Mouse (Mus musculus) brain, embryonic 14.5 days (tissue): ENCODE measurements around the gene Mfsd4b2.

Experiments
- CTCF ChIP-seq: fragments of 200-500 bp; IDR thresholded peaks from 2 replicates; pipeline ENCODE4 v1.5.1; 2012; ENCODE audit warnings: inconsistent platforms, mild to moderate bottlenecking, moderate library complexity, borderline replicate concordance; ENCODE audit not compliant: insufficient read depth, insufficient read length; ENCODE audit errors: extremely low read depth
- POLR2A ChIP-seq: fragments of 200-500 bp; IDR thresholded peaks from 2 replicates; pipeline ENCODE4 v1.6.1; 2012; ENCODE audit warnings: mild to moderate bottlenecking, inconsistent platforms, borderline replicate concordance; ENCODE audit not compliant: poor library complexity, insufficient read depth, insufficient read length, severe bottlenecking; ENCODE audit errors: extremely low read depth

DNA sequence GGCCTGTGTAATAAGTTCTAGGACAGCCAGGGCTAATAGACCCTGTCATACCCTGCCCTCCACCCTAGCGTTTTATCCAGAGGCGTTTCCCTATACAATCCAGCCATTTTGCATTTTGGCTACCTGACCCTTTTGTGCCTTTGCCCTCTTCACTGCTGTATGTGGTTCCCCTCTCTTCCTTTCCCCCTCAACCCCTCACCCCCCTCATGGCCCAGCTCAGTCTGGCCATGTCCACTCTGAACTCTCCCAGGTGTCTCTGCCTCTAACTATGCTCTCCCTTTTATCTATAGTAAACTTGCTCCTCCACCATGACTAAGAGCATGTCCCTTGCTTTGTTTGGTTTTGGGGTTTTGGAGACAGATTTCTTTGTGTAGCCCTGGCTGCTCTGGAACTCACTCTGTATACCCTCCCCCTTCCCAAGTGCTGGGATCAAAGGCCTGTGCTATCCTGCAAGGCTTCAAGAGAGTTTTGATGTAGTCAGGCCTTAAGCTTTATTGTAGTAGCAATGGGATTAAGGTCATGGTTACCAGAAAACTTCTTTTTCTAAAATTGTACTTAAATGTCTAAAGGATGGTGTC, 22.7 kb upstream of the Mfsd4b2 start:
- no peak for TF ChIP-seq CTCF
- TF ChIP-seq POLR2A, result no peak
